Mouse (Mus musculus) kidney, postnatal 25 days (tissue): ENCODE data around the gene Lrrc51.
"Not testable (repeated sequence)": the region's sequence is repeated elsewhere in the genome, so short reads cannot be mapped to it uniquely, and the experiment has no call there.

Source experiments
- DNase-seq, 2 experiments: peaks; one replicate each; pipeline ENCODE4 v3.0.0; 2021; ENCODE audit warnings: mixed read lengths in 2 of 2

Lrrc51 gene

DNA sequence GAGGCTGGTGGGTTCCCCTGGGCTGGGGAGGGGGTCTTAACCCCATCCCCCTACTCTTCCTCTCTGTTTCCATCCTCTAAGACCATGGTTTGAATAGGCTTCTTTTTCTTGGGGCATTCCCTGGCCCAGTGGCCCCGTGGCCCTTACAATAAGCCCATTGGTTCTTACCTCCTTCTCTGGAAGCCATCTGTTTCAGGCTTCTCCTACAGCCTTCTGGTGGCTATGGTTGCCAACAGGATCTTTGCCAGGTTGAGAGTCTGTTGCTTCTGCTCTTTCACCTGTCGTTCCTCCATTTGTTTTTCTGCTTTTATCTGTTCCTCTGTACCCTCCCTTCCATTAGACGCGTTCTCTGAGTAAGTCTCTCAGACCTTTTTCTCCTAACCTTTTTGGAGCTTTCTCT is 3.9 kb upstream of the Lrrc51 start:
- no peak for DNase-seq

DNA sequence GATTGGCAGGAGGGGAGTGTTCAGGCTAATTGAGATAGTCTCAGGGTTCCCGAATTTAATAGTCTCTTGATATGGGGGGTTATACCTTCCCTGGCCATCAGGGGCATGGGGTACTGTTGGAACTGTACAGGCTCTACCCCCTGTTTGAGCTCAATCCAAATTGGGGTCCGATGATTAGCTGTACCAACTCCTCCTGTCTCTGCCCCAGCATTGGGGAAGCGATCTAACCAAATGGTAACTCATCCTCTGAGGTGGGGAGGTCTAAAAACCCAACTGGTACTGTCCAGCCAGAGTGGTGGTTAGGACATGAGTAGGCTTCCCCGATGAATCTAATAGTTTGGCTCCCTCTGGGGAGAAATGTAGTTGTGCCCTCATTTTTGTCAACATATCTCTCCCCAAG is 3.3 kb upstream of the Lrrc51 start:
- no peak for DNase-seq

DNA sequence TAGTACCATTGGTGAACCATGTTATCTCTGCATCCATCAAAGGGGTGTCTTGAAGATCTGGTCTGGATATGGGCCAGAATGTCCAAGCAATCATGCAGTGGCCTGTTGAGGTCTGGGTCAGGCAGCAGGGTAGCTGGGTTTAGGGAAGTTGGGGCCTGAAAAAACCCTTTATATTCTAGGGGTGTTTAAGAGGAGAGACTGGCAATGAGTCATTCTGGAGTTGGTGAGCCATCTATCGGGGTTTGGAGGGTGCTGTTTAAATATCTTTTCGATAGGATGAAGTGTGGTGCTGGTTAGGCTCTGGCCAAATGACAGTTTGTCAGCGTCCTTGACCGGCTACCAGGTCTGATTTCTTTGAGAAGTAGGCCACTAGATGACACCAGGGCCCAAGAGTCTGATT is 2.3 kb upstream of the Lrrc51 start:
- DNase-seq: no peak

DNA sequence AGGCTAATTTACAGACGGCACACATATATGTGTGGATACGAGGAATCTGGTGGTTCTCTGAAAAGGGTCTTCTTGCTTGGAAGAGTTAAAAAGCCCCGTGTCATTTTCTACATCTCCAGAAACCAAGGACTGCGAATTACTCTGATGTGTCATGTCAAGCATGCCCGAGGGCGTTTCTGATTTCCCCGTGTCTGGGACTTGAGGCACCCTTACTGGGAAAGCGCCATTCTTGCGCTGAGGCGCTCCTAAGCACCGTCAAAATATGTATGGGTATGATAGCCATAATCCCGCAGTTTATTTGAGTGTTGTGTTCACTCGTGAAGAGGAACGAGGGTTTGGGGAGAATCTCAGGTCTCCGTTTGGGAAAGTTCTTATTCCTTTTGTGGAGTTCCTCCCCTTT is 395 bp downstream of the Lrrc51 start:
- peak in 1 of 2 experiments; percentile 29 for DNase-seq

DNA sequence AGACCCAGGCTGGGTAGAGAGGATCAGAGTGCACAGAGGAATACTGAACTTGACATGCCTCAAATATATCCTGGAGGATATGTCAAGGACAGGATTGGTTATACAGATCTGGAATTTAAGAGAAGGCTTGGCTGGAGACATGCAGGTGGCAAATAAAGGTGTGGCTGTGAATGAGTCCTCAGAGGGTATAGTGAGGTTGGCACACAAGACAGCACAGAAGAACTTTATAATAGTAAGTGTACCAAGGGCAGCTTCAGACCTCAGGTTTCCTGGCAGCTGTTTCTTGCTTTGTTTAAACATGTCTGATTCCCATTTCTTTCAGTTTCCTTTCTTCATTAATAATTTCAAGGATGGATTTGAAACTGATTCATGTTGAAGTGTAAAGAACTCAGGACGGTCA is 1.1 kb downstream of the Lrrc51 start:
- DNase-seq: no peak

DNA sequence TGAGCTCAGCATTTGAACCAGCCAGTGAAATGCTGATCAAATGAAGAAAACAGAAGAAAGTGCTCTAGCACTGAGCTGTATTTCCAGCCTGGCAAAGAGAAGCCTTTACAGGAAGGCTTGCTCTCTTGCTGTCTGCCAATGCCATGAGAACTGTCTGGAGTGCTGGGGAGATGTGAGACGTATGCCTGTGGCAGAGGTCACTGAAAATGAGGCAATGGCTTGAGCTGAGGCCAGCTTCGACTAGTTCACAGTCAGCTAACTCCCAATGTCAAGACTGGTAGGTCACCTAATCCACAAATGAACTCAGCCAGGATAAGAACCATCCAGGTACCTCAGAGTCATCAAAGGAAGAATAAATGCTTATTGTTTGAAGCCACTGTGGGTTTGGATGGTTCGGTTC is 5.6 kb downstream of the Lrrc51 start:
- no peak for DNase-seq

DNA sequence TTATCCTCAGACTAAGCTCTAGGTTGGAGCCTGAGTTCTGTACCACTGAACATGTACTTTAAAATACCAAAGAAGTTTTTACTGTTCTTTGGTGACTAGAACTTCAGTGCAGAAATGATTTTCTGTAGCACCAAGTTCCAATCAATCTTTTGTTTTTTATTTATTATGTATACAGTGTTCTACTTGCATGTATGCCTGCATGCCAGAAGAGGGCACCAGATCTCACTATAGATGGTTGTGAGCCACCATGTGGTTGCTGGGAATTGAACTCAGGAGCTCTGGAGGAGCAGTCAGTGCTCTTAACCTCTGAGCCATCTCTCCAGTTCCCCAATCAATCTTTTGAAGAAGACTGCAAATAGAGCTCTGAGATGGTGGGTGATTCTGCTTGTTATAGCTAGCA is 7.8 kb downstream of the Lrrc51 start:
- DNase-seq: not testable (repeated sequence)

DNA sequence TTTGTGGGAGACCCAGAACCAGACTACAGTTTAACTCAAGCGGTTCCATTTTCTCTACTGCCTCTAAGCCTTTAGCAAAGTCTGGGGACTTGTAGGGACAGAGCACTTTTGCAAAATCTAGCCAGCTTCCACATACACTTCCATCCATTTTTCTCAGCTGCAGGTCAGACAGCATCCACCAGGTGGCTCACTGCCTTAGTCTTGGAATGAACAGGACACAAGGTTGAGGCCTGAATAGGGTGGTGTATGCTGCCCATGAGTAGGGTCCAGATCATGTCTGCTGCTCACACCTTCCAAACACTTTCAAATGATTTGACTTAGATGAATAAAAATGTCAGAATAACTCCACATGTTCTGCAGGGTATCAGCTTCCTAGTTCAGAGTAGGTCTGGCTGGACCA is 15.6 kb downstream of the Lrrc51 start:
- peak; percentile 52 to 81 for DNase-seq

DNA sequence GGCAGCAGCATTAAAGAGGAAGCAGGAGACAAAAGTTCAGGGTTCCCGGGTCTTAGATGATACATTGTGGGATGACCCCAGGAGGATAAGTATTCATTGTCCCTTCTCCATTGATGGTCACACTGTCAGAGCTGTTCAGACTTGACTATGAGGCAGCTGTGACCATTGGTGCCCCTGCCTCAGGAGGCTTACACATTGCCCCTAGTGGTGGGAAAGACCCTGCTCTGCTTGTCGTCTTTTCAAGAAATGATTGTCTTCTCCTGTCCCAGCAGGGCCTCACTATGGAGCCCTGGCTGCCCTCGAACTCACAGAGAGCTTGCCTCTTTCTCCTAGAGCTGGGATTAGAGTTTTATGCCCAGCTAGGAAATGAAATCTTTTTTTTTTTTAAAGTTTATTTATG is 21.7 kb downstream of the Lrrc51 start:
- DNase-seq: no peak

DNA sequence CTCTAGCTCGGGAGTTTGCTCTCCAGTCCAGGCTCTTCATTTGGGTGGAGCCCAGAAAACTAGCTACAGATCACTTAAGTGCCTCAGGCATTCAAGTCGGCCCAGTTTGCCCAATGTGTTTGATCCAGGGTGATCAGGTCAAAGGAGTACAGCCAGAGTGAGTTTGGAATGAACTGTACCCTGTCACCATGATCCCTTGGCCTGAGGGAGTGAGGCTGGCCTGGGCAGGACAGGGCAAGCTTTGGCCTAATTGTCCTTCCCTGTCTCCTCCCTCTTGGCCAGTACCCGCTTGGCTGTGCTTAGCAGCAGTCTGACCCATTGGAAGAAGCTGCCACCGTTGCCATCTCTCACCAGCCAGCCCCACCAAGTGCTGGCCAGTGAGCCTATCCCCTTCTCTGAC is 23.6 kb downstream of the Lrrc51 start:
- peak in 1 of 2 experiments; percentile 48 for DNase-seq

DNA sequence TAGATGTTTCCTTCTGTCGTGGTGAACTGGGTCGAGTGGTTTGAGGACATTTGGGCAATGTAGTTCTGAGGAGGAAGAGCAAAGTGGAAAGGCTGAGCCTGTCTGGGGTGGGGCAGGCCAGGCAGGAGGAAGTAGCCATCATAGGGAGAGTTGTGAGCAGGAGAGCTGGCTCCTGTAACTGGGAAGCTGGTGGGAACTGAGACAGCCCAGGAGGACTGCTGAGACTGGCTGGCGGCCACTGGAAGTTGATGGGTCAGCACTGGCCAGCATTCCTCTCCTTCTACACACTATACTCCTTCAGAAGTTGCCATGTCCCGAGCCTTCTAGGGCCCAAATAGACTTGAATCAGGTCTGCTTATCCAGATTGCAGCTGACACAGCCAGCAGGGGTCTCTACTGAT is 25.3 kb downstream of the Lrrc51 start:
- peak; percentile 40 to 60 for DNase-seq

DNA sequence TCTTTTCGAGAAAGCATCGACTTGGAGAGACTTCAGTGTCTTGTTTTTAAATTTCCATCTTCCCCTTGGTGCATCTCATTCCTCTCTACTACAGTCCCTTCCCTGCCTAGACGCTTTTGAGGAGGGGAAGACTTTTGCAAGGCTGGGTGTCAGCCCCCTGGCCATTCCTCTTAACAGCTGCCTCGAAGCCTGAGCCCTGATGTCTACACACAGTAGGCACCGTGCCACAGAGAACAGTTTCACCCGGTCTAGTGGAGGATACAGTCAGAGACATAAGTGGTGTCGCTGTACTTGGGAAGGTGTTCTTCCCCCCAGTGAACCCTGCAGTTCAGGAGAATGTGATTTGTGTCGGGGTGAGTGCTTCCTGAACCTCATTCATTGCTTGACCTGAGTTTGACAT is 27.0 kb downstream of the Lrrc51 start:
- peak in 1 of 2 experiments; percentile 53 for DNase-seq

DNA sequence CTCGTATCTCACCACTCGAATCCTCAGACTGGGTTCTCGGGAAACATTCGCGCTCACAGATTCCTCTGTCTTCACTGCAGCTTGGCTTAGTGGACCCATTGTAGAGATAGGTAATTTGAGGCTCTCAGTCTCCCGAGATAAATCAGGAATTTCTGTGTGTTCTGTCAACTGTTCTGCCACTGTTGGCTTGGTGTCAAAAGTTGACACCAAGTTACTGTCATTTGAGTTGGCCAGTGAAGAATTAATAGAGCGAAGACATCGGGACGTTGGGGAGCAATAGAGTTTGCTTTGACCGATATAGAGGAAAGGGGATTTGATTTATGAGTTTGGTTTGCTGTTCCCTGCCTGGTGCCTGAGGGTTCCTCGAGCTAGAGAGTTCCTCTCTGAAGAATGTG is 27.4 kb downstream of the Lrrc51 start, which contains the start of gene Tomt:
Gene Tomt, minus strand, starts transcription at position 73 of the 395 bp plus-strand sequence.
- DNase-seq: no peak

DNA sequence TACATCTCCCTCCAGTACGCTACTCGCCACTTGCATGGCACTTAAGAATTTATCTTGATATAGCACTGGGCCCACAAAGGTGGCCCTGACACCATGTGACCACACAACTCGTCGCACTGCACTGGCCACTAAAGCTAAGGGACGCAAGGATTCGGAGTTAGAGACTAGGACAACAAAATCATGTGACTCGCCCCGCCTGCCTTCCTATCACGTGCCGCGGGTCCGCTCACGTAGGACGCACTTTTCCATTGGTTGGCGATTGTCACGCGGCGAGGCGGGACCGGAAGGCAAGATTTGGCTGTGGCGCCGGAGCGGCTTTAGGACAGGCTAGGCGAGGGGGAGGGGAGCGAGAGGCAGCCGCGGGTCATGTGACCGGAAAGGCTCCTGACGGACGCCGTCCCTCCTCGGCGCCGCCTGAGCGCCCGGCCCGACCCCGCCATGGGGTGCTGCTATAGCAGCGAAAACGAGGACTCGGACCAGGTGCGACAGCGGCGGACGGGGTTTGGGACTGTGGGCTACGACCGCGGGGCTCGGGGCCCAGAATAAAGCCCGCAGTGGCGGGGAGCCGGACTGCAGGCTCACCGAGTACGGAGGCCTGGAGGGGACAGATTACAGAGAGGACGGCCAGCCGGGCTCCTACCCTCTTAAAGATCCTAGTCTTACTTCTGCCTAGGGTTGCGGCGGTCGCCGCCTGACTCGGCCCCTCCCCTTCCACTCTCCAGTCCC is 28.0 kb downstream of the Lrrc51 start, which contains the start of gene Lamtor1:
Gene Lamtor1, plus strand, starts transcription at position 344 of the 726 bp plus-strand sequence.
- DNase-seq: peak; percentile 100

DNA sequence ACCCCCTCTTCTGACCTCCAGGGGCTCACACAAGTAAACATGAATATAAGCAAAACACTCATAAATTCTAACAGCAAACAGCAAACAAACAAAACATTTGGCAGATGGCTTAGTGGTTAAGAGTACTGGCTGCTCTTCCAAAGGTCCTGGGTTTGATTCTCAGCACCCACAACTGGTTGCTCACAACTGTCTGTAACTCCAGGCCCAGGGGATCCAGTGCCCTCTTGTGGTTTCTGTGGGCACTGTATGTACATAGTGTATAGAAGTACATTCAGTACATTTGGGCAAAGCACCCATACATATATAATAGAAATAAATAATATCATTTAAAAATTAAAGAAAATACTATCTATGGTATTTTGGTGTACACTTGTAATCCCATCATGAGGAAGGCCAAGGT is 30.8 kb downstream of the Lrrc51 start:
- DNase-seq: no peak

DNA sequence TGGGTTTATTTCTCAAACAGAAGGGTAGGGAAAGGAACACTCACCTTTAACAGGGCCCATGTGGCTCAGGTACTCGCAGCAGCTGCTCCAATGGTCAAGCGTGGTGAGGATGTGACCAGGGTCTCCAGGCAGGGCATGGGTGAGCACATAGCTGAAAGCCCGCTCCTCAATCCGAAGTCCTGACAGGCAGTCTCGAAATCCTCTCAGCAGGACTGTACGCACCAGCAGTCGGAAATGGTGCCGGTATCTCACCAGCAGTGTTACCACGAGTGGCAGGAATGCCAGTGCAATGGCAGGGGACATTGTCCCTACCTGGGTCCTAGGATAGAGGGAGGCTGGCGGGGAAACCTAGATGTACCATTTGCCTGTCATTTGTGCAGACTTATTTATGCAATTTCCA is 31.7 kb downstream of the Lrrc51 start:
- no peak for DNase-seq

DNA sequence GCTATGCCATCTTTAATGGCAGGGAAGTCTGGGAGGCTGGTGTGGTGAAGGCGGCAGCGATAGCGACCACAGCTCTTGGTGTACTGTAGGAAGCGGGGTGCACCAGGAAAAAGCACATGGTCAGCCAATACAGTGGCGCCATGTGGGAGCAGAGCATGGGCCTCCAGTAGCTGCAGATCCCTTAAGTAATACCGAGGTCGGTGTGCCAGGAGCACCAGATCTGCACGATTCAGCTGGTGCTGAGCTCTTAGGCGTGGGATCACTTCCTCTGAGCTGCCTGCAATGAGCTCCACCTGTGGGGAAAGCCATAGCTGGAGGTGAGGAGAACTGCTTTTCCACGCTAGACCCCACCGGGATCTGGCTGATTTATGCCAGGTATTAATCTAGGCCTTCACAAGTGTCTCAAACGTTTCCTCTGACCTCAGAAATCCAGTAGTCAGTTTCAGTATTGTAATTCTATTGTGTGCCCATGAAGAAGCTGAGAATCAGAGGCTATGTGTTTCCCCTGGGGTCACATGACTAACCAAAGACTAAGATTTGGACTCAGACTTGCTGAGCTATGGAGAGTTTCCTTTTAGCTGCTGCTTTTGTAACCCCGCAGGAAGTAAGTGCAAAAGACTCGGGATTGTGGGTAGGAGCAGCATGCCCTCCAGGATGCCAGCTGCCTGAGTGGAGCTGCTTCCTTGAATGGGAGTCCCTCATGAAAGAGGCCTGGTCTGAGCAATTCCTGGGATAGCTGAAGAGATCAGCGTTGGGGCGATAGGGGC is 33.2 kb downstream of the Lrrc51 start:
- DNase-seq: no peak

DNA sequence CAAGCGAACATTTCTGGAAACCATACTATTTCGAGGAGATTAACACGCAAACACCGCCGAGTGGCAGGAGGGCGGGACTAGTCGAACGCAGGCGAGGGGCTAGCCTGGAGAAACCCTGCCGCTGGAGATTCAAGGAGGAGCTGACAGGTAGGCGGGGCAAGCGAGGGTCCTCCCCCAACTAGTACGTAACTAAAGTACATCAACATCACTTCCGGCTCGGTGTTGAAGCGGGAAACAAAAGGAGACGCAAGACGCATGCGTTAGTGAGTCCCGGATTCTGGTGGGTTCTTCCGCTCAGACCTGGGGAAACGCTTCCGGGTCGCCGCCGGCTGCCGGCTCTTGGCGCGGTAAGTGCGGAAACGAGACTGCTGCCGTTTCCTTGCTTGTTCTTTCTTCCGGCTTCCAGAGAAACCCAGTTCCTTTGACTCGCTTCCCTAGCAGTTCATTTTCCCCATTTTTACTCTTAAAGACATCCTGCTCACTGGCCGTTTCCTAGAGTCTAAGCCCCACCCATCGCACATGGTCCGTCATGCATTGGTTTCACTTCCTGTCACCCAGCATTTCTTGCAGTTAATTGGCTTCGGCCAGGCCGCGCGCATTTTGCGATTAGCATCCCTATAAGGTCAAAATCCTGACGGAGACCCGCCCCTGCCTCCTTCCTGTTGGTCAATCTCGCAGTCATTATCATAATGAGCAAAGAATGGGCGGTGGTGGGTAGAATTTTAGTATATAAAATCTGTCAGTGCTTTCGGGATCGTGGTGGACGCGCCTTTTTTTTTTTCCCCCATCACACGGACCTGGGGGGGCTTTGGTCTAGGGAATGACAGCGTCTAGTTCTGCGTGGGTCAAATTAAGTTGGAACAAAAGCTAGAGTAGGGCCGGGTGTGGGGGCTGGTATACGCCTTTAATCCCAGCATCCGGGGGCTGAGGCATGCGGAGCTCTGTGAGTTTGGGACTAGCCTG is 37.3 kb downstream of the Lrrc51 start:
- peak; percentile 99 for DNase-seq

DNA sequence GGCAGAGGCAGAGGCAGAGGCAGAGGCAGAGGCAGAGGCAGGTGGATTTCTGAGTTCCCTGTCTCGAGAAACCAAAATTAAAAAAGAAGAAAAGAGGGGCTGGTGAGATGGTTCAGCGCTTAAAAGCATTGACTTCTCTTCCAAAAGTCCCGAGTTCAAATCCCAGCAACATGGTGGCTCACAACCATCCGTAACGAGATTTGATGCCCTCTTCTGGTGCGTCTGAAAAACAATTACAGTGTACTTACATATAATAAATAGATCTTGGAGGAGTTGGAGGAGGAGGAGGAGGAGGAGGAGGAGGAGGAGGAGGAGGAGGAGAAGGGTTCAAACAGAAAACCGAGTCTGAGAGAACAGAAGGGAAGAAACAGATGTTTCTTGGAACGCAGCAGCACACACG is 38.0 kb downstream of the Lrrc51 start:
- no peak for DNase-seq

DNA sequence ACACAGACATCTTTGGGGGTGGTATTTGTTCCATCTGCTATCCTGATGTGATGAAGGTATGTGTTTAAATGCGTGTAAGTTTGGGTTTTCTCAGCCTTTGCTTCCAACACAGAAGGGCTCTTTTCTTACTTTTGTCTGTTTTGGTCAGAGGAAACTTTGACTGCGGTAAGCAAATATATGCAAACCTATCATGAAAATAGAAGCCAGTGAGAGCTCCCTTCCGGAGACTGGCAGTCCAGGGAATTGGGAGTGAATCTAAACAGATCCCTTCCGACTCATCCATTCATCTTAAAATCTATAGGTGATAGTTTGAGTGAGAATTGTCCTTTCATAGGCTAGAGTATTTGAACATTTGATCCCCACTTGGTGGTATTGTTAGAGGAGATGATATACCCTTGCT is 45.2 kb downstream of the Lrrc51 start:
- peak in 1 of 2 experiments; percentile 3 for DNase-seq

DNA sequence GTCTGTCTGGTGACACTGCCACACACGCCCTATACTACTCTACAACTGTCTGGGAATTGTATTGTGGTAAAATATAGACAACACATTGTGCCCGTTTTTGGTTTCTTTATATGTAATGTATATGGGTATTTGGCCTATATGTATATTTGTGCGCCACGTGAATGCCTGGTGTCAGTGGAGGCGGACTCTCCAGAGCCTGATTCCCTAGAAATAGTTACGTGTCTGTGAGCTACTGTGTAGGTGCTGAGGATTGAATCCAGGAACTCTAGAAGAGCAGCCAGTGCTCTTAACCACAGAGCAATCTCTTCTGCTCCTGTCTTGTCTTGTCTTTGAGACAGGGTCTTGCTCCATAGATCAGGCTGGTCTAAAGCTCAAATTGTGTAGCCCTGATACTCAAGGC is 47.4 kb downstream of the Lrrc51 start:
- DNase-seq: no peak

DNA sequence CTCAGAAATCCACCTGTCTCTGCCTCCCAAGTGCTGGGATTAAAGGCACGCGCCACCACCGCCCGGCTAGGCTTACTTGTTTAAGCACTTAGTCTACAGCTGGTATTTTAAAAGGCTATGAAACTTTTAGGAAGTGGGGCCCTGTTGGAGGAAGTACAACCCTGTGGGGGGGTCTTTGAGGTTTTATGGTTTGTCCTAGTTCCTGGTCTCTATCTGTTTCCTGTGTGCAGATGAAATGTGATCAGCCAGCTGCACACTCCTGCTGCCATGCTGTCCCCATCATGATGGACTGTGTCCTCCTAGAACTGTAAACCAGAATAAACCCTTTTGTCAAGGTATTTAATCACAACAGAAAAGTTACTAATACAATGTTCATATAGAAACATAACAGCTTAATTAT is 49.5 kb downstream of the Lrrc51 start:
- DNase-seq: no peak
